Mouse (Mus musculus) C2C12 (cell line): ENCODE measurements around the gene 2810459M11Rik.

ENCODE experiments used
- CEBPB ChIP-seq: IDR thresholded peaks from one replicate; pipeline ENCODE4 v1.6.1; 2011; ENCODE audit warnings: low read depth, mild to moderate bottlenecking, control low read depth, moderate library complexity
- CTCF ChIP-seq: IDR thresholded peaks from one replicate; pipeline ENCODE4 v1.5.1; 2011; ENCODE audit not compliant: control insufficient read depth, insufficient read depth, insufficient read length
- FOSL1 ChIP-seq: IDR thresholded peaks from one replicate; pipeline ENCODE4 v1.8.0; 2011; ENCODE audit warnings: mild to moderate bottlenecking, low read length; ENCODE audit not compliant: poor library complexity, insufficient read depth, severe bottlenecking
- MAX ChIP-seq: IDR thresholded peaks from one replicate; pipeline ENCODE4 v1.6.1; 2011; ENCODE audit warnings: mild to moderate bottlenecking, control low read depth
- MYOD1 ChIP-seq: IDR thresholded peaks from one replicate; pipeline ENCODE4 v1.6.1; 2011; ENCODE audit warnings: low read depth; ENCODE audit not compliant: control insufficient read depth, insufficient read length
- MYOG ChIP-seq: IDR thresholded peaks from one replicate; pipeline ENCODE4 v1.6.1; 2011; ENCODE audit not compliant: control insufficient read depth, insufficient read length; ENCODE audit errors: extremely low read depth
- USF1 ChIP-seq: IDR thresholded peaks from one replicate; pipeline ENCODE4 v1.6.1; 2011; ENCODE audit warnings: low read depth, mild to moderate bottlenecking, control low read depth, moderate library complexity

- TF ChIP-seq CTCF (no peak), MAX (no peak), CEBPB (no peak), MYOD1 (no peak), FOSL1 (no peak), USF1 (no peak), MYOG (no peak)
Measured at GRCm38 (mm10) chr1:86032273-86032987, 13.2 kb upstream of the 2810459M11Rik start.
